Mouse (Mus musculus): ENCODE results near the gene Adck2.
A peak's percentile ranks its signal among the peaks of the same experiment; 100 is the strongest.

Adck2 gene

GRCm38 (mm10) chr6:39573791-39574554, at the start of gene Adck2:
Adck2 (plus strand) TSS chr6:39573873.
- ATAC-seq (ENCODE audit: low TSS enrichment), result peak; percentile 97

- 0 out of 2 replicates have a peak, but pooled peaks have one; percentile 2 for ATAC-seq (ENCODE audit: low TSS enrichment)
Observed at GRCm38 (mm10) chr6:39526797-39527196, 46.9 kb upstream of the Adck2 start.

GRCm38 (mm10) chr6:39527337-39527784, 46.3 kb upstream of the Adck2 start:
- ATAC-seq (ENCODE audit: low TSS enrichment), result peak; percentile 56

- no peak for ATAC-seq (ENCODE audit: low TSS enrichment)
Observed at GRCm38 (mm10) chr6:39527811-39528210, 45.9 kb upstream of the Adck2 start.

GRCm38 (mm10) chr6:39528671-39529535, 44.8 kb upstream of the Adck2 start:
- ATAC-seq (ENCODE audit: low TSS enrichment), result peak; percentile 76

- ATAC-seq (ENCODE audit: low TSS enrichment), result no peak
Observed at GRCm38 (mm10) chr6:39534944-39535343, 38.7 kb upstream of the Adck2 start.

- ATAC-seq (ENCODE audit: low TSS enrichment), result no peak
Observed at GRCm38 (mm10) chr6:39536621-39537020, 37.1 kb upstream of the Adck2 start.

GRCm38 (mm10) chr6:39537276-39537675, 36.4 kb upstream of the Adck2 start:
- ATAC-seq (ENCODE audit: low TSS enrichment), result no peak

- no peak for ATAC-seq (ENCODE audit: low TSS enrichment)
Observed at GRCm38 (mm10) chr6:39538227-39538626, 35.4 kb upstream of the Adck2 start.

- no peak for ATAC-seq (ENCODE audit: low TSS enrichment)
Observed at GRCm38 (mm10) chr6:39539679-39540155, 34.0 kb upstream of the Adck2 start.

- no peak for ATAC-seq (ENCODE audit: low TSS enrichment)
Observed at GRCm38 (mm10) chr6:39540563-39540962, 33.1 kb upstream of the Adck2 start.

- peak; percentile 17 for ATAC-seq (ENCODE audit: low TSS enrichment)
Observed at GRCm38 (mm10) chr6:39542631-39543597, 30.8 kb upstream of the Adck2 start.

GRCm38 (mm10) chr6:39543769-39544420, 29.8 kb upstream of the Adck2 start:
- ATAC-seq (ENCODE audit: low TSS enrichment), result no peak

GRCm38 (mm10) chr6:39545474-39545873, 28.2 kb upstream of the Adck2 start:
- peak; percentile 53 for ATAC-seq (ENCODE audit: low TSS enrichment)

- ATAC-seq (ENCODE audit: low TSS enrichment), result peak; percentile 60
Observed at GRCm38 (mm10) chr6:39548030-39548429, 25.6 kb upstream of the Adck2 start.

- no peak for ATAC-seq (ENCODE audit: low TSS enrichment)
Observed at GRCm38 (mm10) chr6:39551981-39552636, 21.6 kb upstream of the Adck2 start.

GRCm38 (mm10) chr6:39554888-39555647, 18.6 kb upstream of the Adck2 start:
- ATAC-seq (ENCODE audit: low TSS enrichment), result no peak

- ATAC-seq (ENCODE audit: low TSS enrichment), result no peak
Observed at GRCm38 (mm10) chr6:39555648-39555945, 18.1 kb upstream of the Adck2 start.

- peak; percentile 55 for ATAC-seq (ENCODE audit: low TSS enrichment)
Observed at GRCm38 (mm10) chr6:39556900-39557659, 16.6 kb upstream of the Adck2 start.
